Mouse (Mus musculus) ovary, postnatal 14 days (tissue): ENCODE measurements around the gene Ppt2.

Experiments used
- DNase-seq: peaks from one replicate; pipeline ENCODE4 v3.0.0; 2022; ENCODE audit warnings: low spot score

The Ppt2 gene

GRCm38 (mm10) chr17:34627943-34628643, at the start of gene Ppt2:
Gene Ppt2 (minus strand): TSS chr17:34628510.
- no peak for DNase-seq

GRCm38 (mm10) chr17:34676671-34677070, 48.4 kb upstream of the Ppt2 start:
- DNase-seq: no peak

GRCm38 (mm10) chr17:34676093-34676460, 47.8 kb upstream of the Ppt2 start:
- no peak for DNase-seq

GRCm38 (mm10) chr17:34675205-34676092, 47.1 kb upstream of the Ppt2 start:
- DNase-seq: no peak

GRCm38 (mm10) chr17:34674524-34675204, 46.4 kb upstream of the Ppt2 start:
- DNase-seq: no peak

GRCm38 (mm10) chr17:34673139-34673538, 44.8 kb upstream of the Ppt2 start:
- DNase-seq: no peak

GRCm38 (mm10) chr17:34672246-34672792, 44.0 kb upstream of the Ppt2 start:
- DNase-seq: no peak

- no peak for DNase-seq
Measured at GRCm38 (mm10) chr17:34671151-34672066, 43.1 kb upstream of the Ppt2 start.

GRCm38 (mm10) chr17:34670235-34670634, 41.9 kb upstream of the Ppt2 start, which contains the start of gene Tnxb:
Gene Tnxb (plus strand): TSS chr17:34670535.
- DNase-seq: no peak

- no peak for DNase-seq
Measured at GRCm38 (mm10) chr17:34664472-34664871, 36.2 kb upstream of the Ppt2 start.

GRCm38 (mm10) chr17:34663558-34663957, 35.2 kb upstream of the Ppt2 start:
- DNase-seq: no peak

- DNase-seq: no peak
Measured at GRCm38 (mm10) chr17:34662978-34663377, 34.7 kb upstream of the Ppt2 start.

GRCm38 (mm10) chr17:34662468-34662867, 34.2 kb upstream of the Ppt2 start:
- no peak for DNase-seq

GRCm38 (mm10) chr17:34661121-34661591, 32.8 kb upstream of the Ppt2 start:
- DNase-seq: no peak

GRCm38 (mm10) chr17:34660259-34660820, 32.0 kb upstream of the Ppt2 start:
- DNase-seq: no peak

- no peak for DNase-seq
Measured at GRCm38 (mm10) chr17:34659897-34660214, 31.5 kb upstream of the Ppt2 start.

- DNase-seq: no peak
Measured at GRCm38 (mm10) chr17:34659181-34659896, 31.0 kb upstream of the Ppt2 start.

GRCm38 (mm10) chr17:34658591-34658990, 30.3 kb upstream of the Ppt2 start:
- DNase-seq: no peak

- DNase-seq: no peak
Measured at GRCm38 (mm10) chr17:34658145-34658544, 29.8 kb upstream of the Ppt2 start.

GRCm38 (mm10) chr17:34657271-34657670, 29.0 kb upstream of the Ppt2 start:
- DNase-seq: no peak
